Mouse (Mus musculus) urinary bladder, adult 2 months (tissue): ENCODE measurements around the gene Mgme1. TPM values are rescaled to one million over a fixed set of nuclear protein-coding genes. Genes with fewer than 3 reads are reported as not detected.
A peak's percentile ranks its signal among the peaks of the same experiment; 100 is the strongest.

Source experiments
- DNase-seq: peaks from one replicate; pipeline ENCODE4 v3.0.0; 2022; ENCODE audit warnings: low spot score
- polyA plus RNA-seq: library from polyadenylated mRNA; depleted of rRNA; stranded (reverse); fragments of >200 nt; gene quantifications from 2 replicates; pipeline ENCODE4 v1.2.3, GENCODE M21; 2012; rRNA removed

Mgme1 gene
- polyA plus RNA-seq, result 8.3 TPM in 2 replicates

DNA sequence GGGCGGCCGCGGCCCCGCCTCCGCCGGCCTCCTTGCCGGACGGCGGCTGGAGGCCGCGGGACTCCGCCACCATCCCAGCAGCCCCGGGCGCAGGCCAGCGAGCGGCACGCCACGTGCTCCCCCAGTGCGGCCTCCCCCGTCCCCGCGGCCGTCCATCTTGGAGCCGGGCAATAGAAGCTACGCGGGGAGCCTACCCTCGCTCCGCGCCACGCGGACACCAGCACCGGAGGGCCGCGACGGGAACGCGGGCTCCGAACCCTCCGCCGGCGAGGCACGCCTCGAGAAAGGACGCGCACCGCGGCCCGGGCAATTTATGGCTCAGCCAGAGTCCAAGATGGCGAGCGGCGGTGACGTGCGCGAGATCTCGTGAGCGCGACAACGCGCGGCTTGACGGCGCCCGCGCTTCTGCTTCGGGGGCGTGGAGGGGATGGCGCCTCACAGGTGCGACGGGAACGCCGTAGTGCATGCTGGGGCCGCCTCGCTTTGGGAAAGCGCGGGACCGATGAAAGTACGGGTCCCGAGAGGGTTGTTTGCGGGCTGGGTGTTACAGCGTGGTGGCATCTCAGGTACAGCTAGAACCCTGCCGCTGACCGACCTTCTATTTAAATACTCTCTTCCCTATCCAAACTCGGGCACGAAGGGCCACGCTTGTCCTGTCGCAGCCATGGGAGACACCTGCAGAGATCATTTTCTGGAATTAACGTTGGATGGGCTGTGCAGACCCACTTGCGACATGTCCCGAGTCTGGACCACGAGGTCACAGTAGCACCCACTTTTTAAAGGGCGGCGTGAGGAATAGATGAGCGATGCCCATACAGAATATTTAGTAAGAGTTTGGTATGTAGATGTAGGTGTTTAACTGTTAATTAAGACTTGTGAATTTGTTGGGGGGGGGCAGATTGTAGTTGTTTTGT lies at the start of gene Mgme1, which contains the start of gene Snx5:
Gene Mgme1 (plus strand): TSS at position 157 of the 914 bp plus-strand sequence.
Gene Snx5 (minus strand): TSS at position 400 of the 914 bp plus-strand sequence.
- peak; percentile 96 for DNase-seq

DNA sequence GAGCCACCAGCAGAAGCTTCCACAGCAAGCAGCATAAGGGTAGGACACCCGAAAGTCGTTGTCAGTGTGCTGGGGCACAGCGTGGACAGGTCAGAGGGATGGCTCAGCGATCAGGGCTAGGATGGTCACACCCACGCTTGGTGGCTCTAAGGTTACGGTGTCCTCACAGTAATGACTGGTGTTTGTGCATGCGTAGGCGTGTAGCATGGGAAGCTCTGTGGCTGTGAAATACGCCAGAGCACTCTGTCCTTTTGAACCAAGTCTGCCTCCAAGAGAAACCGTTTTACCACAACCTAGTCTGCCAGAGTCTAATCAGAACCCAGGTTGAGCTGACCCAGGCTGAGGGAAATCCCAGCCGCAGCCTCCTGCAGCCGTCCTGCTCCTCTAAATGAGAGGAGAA lies 46.1 kb upstream of the Mgme1 start:
- no peak for DNase-seq

DNA sequence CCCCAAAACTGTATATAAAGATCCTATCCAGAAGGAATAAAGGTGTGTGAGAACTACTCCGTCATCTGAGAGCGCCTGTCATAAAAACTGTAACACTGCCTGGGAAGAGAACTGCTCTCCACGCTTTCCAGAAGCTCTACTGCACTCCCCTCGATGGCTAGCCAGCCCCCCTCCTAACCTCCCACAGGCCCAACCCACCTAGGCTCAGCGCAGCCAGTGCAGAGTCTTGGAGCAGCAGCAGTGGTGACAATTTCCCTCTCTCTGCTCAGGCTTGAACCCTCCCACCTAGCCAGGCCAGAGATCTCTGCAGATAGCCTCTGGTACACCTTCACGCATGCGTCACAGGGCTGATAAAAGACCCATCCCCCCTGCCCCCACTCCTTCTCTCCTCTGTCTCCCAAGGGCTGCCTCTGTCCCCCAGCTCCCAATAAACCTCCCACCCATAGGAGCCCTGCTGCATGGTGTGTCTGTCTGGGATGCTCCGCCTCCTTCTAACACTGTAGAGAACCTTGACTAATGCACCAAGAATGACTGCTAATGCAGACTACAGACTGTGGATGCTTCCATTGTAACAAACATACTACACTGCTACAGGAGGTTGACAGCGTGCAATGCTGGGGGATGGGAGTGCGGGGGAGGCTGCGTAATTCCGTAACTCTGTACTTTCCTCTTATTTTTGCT lies 43.4 kb upstream of the Mgme1 start:
- no peak for DNase-seq

DNA sequence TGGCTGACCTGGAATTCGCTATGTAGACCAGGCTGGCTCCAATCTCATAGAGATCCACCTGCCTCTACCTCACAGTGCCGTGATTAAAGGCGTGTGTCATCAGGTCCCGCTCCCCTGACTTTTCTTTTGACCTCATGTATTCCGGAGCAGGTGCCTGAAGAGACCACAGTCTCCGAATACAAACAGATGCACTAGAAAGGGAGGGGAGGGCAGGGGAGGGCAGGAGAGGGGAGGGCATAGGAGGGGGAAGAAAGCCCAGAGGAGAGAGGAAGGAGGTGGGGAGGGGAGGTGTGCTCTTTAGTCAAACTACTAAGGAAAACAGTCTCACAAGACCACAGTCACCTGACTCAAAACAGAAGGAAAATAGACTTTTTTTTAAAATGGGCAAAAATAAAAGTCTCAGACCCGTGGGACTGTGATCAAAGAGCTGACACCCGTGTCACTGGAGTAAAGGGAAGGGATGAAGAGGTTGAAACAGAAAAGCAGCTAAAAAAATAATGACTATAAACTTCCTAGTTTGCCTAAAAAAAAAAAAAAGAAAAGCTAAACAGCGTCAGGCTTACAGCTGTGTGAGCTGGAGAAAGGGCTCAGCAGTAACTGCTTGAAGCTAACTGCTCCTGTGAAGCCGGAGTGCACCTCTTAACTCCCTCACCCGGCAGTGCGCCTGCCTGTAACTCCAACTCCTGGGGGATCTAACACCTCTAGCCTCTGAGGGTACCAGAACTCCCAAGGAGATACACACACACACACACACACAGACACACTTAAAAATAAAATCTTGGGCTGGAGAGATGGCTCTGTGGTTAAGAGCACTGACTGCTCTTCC lies 41.7 kb upstream of the Mgme1 start:
- DNase-seq, result no peak

DNA sequence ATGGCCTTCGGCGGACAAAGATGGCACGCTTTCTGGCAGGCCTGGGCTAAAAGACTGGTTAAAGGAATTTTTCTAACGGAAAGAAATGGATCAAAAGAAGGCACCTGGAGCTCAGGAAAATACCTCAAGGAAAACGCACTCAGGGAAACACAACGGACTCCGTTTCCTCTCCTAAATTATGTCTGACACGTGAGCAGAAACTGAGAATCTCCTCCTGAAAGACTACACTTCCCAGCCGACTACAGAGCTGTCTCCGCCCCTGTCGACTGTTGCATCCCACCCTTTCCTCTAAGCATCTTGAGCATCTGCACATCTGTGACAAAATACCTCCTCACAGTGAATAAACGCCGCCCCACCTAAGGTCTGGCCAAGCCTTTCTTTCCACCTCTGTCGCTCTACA lies 40.8 kb upstream of the Mgme1 start:
- no peak for DNase-seq

DNA sequence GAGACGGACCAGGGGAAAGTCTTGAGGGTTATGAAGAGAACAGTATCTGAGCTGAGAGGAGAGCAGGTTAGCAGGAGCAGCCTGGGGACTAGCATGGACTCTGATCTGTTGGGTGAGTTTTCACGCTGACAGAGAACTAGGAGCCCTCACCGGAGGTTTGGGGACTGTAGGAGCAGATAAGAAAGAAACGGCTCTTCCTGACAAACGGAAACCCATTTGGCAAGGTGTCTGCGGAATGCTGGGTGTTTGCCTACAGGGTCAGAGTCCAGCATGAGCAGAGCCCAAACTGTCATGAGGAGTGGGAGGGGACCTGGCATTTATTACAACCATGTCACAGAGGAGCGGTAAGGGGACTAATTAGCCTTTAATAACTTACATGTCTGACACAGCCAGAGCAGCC lies 40.0 kb upstream of the Mgme1 start:
- no peak for DNase-seq

DNA sequence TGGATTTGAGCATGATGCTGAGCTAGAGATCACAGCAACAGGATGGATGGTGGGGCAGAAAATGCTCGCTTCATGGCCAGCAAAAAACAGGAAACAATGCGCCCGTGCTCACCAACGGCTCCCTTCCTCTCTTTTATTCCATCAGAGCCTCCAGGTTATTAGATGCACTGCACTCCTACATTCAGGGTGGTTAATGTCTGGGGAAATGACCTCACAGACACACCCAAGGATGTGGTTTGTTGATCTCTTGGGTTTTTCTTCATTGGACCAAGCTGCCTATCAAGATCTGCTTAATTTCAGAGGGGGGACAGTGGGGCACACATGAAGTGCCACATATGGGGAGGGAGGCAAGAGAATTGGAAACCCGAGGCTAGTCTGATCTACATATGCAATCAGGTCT lies 39.3 kb upstream of the Mgme1 start:
- DNase-seq, result no peak

DNA sequence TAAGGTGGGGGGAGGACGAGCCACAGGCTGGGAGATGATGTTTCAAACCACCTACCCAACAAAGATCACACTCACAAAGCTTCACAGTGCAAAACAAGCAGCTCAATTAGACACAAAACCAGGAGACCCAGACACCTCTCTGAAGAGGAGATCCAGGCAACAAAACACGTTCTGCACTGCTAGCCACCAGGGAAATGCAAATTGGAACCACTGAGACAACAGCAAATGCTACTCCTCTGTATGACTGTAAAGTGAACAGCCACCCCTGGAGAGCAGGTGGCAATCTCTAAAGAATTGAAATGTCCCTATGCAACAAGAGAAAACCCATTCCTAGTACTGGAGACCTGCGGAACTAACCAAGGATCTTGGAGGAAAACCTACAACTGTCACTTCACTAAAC lies 36.9 kb upstream of the Mgme1 start:
- DNase-seq, result no peak

DNA sequence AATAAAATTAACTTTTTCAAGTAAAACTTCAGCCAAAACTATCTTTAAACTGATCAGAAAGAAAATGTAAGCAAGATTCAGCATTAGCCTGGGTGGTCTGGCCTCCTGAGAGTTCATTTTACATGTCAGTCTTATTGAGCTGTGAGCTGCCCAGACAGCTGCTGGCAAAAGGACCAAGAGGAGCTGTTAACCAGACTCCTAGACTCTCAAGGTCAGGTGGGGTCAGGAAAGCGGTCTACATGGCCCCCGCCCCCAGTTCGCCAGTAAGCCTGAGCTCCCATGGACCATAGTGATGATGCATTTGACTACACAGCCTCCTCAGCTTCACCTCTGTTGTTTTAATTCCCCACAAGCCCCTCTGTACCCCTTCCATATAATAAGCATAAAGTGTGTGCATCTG lies 34.7 kb upstream of the Mgme1 start:
- DNase-seq, result no peak

DNA sequence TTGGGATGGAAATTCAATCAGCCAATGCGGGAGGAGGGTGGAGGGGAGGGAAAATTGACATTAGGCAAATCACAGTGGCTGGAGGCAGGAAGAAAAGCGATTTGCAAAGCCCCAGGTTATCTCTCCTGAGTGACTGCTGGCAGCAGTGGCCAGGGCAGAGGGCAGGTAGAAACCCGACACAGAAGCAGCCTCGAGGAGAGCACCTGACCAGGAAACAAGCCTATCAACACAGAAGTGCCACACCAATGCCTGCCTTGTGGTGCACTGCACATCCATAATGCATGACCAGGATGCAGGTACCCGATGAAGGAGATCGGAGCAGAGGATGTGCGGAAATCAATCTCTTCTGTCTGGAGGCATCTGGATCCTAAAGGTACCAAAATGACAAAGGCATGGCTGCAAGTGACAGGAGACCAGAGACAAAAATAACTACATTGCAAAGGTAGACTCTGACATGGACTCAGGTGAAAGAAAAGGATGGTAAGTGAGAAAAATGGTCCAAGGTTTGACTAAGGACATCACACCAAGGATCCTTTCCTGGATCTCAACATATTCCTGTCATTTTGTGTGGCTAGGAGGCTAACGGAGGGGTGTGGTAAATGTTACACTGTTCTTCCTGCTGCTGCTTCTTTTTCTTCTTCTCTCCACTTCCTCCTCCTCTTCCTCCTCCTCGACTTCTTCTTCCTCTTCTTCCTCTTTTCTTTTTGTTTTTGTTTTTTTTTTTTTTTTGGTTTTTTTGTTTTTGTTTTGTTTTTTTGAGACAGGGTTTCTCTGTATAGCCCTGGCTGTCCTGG lies 33.5 kb upstream of the Mgme1 start:
- no peak for DNase-seq

DNA sequence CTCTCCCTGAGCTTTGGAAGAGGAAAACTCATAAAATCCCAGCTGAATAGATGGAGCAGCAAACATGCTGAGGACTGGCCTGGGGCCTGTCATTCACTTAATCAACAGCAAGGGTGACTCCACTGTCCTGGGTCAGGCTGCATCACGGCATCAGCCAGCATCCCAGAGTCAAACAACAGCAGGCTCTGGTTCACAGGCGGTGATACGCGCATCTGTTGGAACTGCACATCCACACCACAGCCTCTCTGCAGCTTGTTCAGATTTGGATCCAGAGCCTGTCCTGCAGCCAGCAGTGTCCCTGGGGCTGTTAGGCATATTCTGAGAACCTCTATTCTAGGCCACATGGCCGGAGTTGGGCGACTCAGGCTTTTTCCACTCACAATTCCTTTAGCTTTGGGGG lies 32.1 kb upstream of the Mgme1 start:
- no peak for DNase-seq

DNA sequence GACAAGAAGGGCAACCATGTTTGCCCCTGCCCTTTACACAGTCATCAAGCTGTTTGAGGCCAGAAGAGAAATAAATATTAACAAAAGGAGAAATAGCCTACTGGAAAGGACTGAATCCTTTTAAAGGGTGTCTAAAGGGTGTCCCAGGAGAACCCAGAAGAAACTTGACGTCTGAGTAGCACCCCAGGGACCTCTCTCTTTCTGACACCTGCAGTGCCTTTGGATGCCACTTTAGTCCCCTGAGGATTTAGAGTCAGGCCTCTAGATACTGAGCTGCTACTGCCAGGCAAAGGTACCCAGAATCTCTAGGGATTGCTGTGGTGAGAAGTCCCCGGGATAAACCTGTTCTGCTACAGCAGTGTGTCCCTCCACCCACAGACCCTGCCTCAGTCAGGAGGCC lies 31.1 kb upstream of the Mgme1 start:
- DNase-seq, result no peak

DNA sequence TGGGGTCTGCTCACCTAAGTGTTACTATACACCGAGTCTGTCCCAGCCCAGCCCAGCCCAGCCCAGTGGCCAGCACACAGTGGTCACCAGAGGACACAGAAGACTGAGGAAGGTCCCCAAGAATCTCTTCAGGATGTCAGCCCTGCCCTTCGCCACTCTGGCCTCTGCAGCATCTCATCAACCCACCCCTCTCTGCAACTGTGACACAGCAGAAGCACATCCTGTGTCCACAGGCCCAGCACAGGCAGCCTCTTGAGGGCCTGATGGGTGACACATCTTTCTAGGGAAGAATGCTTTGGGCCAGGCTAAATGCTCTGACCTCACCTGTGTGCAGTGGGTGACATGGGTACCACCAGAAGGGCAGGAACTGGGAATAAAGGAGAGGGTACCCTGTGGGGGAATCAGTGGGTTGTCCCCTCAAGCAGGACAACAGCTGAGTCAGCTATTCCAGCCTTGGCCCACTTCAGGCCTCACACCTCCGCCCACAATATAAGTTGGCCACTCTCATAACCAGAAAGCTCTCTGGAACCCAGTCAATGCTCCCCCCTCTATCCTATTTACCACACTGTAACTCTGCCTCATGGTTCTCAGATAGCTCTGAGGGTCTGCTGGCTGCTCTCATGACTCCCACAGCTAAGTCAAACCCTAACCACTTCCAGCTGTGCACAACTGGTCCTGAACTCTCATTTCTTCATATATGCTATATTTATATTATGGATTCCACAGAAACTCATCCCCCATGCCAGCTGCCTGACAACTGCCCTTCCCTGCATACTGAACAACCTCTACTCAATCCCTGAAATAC lies 30.2 kb upstream of the Mgme1 start:
- DNase-seq, result no peak

DNA sequence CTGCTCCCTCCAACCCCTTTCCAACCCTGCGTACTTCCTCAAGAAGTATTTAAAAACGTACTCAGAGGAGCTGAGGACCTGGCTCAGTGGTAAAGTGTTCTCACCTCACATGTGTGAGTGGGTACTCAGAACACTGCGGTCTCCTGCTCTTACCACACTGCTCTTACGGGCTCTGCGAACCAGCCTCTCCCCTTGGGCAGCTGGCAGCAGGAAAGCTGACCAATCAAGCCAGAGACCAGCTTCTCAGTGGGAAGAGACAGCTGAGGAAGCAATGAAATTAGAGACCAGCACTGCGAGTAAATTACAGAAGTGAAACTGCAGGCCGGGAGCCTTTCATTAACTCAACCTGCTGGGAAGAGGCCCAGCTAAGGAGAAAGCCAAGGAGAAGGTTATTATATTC lies 25.0 kb upstream of the Mgme1 start:
- DNase-seq, result no peak

DNA sequence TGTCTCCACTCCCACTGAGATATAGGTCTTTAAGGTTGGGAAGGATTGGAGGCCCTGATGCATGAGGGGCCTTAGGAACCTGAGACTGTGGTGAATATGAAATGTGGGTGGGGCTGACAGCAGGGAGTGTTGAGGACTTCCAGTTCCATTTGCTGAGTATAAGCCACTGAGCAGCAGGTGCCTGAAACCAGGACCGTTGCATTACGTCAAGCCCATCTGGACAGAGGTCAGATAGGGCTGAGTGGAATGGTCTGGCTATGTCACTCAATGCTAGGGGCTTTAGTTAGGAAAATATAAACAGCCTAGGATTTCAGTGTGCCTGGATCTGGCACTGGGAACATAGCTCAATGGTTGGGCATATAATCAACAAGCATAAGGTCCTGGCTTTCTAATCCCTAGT lies 24.2 kb upstream of the Mgme1 start:
- no peak for DNase-seq

DNA sequence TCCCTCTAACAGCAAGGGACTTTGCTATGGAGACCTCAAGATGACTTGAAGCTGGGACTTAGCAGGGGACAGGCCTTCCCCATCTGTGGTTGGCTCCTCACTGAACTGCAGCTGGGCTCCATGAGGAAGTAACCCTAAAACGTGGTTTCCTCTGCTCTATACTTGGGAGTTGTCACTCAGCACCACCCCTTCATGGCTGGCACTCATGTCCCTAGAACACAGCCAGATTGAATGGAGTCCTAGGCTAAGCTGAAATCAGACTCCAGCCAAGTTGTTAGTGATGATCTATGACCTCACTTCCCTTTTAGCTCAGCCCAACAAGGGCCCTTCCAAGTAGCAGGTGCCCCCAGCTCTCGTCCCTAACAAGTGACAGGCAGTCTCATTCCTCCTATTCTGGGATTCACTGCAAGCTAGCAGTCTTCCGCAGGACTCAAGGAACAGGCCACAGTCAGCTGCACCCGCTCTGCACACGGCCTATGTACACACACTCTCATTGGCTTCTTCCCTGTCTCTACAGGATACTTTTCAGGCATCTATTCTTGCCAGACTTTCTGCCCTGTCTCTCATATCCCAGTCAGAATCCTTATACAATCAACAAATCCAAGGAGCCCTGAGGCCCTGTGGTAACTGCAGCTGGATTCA lies 23.0 kb upstream of the Mgme1 start:
- DNase-seq, result no peak

DNA sequence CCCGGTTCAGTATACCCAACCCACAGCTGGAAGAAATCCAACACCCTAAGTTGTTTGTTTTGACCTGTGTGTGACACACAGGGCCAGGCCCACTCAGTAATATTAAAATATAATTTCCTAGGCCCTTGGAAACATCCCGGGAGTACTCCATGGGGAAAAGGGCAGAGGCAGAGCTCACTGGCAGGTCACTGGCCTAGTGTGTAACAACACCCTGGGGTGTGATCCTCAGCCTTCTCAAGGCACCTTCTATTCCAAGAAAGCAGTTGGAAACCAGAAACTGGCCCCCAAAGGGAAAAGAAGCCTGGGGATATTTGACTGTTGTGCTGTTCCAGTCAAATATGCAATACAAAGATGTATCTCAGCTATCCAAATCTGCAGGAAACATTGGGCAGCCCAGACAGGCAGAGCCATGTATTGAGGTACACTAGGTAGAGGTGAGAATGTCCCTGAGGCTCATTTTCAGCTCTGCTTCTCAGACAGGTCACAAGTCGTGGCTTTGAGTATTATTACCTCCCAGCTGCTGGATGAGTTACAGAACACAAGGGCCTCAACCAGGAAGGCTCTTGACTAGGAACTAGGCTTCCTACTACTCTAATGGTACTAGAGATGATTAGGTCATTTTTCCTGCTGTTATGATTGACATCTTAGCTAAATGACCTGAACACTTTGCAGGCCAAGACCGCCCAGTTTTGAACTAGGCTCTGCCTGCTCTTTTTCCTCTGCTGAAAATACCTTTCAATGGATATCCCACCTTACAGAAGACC lies 21.7 kb upstream of the Mgme1 start:
- DNase-seq, result no peak

DNA sequence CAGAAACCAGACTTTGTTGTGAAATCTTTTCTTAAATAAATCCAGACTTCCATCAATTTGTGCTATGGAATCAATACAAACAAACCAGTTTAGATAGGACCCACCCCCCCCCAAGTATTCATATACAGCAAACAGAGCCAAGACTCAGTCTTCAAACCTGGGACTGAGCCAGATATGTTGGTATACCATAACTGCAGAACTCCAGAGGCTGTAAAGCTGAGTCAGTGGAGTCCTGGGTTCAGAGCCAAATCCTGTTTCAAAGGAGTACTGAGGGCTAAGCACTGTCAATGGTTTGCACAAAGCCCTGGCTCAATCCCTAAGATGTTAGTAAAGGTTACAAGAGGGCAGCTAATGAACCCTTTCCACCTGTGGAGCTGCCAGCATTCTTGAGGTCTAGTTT lies 20.4 kb upstream of the Mgme1 start:
- no peak for DNase-seq

DNA sequence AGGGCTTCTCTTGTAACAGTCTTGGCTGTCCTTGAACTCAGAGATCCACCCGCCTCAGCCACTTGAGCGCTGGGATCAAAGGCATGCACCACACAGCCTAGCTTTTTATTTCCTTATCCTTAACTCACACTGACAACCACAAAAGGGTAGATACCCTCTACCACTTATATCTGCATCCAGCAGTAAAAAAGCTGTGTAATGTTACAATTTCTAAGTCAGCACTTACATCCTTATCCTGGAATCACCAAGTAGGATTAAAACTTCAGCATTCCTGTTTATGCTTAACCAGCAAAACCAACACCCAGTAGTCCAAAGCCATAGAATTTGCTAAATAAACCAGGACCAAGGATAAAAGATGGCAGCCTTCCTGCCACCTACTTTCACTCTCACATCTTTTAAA lies 7.6 kb upstream of the Mgme1 start:
- no peak for DNase-seq
